Mouse (Mus musculus) pancreas, adult 10 weeks (tissue): Measurements from ENCODE around the gene Nfkbie. TPM values are rescaled to one million over a fixed set of nuclear protein-coding genes. Genes with fewer than 3 reads are reported as not detected.

Experiments
- polyA plus RNA-seq: library from polyadenylated mRNA; stranded (reverse); fragments of 350-450 nt; fragmentation: Illumina TruSeq; extraction: RNeasy Lipid Tissue Mini Kit (QIAGEN cat#74804); gene quantifications from one replicate; pipeline ENCODE4 v1.2.3, GENCODE M21; 2015; ENCODE audit warnings: low read depth, low replicate concordance; ENCODE audit not compliant: insufficient read depth

The Nfkbie gene
- 1.4 TPM for polyA plus RNA-seq

DNA sequence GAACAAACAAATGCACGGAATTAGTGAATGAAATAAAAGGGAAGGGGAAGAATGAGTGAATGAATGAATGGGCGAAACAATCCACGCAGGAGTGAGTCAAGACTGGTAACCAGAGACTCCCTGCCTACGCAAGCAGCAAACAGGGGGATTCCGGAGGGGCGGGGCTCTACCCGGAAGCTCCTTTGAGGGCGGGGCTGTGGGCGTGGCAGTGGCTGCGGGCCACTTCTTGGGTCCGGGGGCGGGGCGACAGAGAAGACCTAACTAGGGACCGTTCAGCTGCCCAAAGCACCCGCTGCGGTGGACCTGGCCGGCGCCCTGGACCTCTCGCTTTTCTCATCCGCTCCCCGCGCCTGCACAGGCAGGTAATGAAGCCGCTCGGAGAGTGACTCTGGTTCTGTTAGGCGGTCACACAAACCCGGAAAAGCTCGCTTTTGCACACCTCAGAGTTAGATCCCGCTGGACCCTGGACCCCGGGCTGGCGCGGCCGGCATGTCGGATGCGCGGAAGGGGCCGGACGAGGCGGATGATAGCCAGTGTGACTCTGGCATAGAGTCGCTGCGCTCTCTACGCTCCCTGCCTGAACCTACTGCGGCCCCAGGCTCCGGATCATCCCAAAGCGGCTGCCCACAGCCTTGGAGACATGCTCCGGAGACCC is at the start of gene Nfkbie:
Gene Nfkbie, plus strand, starts transcription at position 252 of the 655 bp plus-strand sequence.

DNA sequence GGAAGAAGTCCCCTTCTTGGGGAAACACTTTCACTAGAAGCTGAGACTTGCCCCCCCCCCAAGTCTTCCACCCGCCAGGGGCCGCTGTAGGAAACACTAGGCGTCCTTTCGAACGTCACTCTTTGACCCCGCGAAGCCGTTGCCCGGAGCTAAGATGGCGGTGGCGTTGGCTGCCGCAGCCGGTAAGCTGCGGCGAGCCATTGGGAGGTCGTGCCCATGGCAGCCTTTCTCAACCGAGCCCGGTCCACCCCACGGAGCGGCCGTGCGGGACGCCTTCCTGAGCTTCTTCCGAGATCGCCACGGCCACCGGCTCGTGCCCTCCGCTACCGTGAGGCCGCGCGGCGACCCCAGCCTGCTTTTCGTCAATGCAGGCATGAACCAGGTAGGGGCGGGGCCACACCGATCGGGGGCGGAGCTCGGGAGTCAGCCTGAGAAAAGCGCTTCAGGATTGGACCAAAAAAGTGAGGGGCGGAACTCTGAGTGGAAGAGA is 48.8 kb upstream of the Nfkbie start, which contains the start of gene Aars2:
Gene Aars2, plus strand, starts transcription at position 142 of the 490 bp plus-strand sequence.

DNA sequence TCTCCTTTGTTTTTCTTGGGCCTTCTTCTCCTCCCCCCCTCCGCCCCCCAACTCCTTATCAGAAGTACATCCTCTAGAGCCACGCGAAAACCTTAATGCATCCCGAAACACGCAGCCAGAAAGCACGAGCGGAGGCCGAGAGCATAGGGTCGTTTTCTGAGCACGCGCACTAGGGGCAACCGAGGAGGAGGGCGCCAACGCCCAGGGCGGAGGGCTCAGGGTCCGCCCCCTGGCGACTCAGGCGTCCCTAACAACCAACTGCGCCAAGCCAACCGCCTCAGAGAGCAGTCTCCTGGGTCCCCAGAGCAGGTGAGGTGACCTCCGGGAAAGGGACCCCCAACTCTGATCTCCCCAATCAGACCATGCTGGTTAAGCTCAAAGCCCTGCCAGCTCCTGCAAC is 32.2 kb upstream of the Nfkbie start, which contains the start of gene Tcte1:
Gene Tcte1, plus strand, starts transcription at position 172 of the 400 bp plus-strand sequence.

DNA sequence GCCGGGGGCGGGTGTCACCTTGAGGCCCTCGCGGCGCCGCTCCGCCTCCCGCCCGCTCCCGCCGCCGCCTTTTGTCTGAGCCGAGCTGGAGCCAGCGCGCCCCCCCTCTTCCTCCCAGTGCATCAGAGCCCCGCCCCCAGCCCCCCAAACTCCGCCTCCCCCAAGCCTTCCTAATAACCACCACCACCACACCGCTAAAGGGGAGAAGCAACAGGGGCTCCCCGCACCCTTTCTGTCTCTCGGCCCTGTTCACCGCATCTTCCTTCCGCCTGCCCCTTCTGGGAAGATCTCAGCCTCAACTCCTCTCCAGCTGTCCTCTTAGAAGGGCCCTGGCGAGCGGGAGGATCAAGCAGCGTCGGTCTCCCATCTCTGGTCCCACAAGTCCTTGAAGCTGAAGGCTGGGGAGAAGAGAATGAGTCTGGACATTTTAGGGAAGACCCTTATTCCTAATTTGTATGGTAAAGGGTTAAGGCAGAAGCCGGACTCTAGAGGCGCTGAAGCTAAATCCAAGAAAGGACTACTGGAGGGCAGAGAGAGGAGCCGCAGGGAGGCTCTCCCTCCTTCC is 5.8 kb upstream of the Nfkbie start, which contains the start of gene Tmem151b:
Gene Tmem151b, minus strand, starts transcription at position 61 of the 565 bp plus-strand sequence.

DNA sequence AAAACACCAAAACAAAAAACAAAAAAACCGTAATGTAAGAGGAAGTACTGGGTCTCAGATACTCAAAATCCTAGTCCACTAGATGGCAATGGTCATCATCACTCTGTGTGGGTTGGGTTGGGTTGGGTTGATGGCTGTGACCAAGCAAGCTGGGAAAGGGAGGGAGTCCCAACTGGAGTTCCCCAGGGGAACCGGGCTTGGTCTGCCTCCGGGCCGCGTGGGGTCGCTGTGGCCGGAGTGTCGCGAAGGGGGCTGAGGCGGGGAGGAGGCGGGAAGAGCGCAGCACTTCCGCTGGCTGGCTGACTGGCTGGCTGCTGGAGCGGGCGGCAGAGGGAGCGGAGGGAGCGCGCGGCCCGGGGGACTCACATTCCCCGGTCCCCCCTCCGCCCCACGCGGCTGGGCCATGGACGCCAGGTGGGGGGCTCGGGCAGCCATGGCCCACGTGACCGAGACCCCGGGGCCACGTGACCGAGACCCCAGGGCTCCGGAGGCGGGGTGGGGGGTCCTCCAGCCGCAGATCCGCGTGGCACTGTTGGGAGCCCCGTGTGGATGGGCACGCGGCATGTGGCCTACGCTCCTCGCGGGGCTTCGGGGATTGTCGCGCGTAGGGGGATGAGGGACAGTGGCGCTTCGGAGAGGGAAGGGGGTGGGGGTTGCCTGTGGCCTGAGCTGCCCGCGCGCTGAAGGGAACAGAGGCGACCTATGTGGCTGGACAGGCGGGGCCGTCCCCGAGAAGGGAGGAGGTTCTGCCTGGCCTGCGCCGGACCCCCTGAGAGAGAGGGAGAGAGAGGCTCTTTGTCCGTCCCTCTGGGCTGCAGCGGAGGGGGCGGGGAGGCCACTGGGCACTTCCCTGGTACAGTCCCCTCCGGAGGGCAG is 8.4 kb downstream of the Nfkbie start, which contains the start of gene Slc35b2:
Gene Slc35b2, plus strand, starts transcription at position 220 of the 876 bp plus-strand sequence.

DNA sequence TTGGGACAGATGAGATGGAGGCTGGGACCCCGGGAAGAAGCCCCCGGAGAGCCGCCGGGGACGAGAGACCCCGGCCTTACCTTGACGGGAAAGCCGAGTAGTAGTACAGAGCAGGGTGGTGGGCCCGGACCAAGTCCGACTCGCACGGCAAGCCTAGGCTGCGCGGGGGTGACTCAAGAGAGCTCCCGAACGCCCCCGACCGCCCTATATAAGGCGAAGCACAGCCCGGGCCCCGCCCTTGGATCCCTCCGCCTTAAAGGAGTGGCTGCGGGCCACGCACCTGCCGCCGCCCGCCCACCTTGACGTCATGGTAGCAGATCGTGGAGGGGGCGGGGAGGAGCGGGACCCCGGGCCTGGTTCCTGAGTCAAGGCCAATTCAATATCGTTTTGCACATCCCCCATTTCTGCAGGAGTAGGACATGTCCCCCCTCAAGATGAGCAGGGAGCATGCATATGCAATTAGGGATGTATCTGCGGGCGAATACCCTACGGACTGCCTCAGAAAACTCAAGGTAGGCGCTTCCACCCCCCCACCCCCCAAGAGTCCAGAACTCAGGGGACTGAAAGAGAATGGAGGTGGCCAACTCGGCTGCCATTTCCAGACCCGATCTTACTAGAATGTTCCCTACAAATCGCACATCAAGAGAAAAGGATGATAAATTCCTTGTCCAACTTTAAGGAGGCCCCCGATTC is 17.7 kb downstream of the Nfkbie start, which contains the start of gene Hsp90ab1:
Gene Hsp90ab1, minus strand, starts transcription at position 185 of the 693 bp plus-strand sequence.

DNA sequence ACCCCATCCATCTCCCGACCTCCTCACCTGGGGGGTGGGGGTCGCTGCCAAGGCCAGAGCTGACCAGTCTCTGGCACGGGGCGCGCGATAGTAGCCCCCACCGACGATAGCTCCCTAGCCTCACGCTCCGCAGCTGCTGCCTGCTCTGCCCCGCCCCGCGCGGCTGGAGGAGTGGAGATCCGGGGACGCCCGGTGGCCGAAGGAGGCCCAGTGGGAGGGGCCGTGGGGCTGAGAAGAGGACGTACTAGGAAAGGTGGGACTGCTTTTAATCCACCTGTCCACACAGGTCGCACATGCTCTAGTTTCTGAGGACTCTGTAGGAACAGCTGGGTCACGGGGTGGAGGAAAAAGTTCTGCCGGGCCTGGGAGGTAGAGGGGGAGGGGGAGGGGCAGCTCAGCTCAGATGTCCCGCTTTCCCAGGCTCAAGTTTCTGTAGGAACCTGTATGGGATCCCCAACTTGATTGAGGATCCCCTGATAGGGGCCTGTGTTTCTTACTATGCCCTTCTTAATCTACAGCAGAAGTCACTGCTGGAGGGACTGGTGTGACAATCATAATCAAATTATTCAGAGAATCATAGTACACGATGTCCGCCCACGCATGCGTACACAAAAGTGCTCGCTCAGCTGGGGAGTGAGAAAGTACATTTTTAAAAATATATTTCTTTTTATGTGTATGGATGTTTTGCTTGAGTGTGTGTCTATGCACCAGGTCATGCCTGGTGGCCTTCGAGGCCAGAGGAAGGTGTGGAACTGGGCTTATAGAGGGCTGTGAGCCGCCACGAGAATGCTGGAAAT is 44.1 kb downstream of the Nfkbie start, which contains the start of gene Slc29a1:
Gene Slc29a1, minus strand, starts transcription at position 161 of the 797 bp plus-strand sequence.

DNA sequence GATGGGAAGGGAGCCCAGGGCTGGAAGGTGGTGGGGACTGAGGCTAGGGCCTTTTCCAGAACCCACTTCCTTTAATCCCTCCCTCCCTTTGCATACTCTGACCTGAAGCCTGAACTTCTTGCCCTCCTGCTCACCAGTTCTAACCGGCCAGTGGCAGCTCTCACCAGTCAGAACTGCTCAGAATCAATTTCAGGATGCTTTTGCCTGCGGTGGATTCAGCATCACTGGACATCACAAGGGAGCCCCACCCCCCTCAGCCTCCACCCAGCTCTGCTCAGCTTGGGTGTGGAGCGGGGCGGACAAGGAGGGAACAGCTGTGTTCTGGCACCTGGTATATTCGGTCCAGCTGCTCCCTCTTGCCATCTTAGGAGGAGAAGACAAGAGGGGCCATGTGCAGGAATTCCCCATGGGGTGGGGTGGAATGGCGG is 46.4 kb downstream of the Nfkbie start, which contains the start of gene Mymx:
Gene Mymx, minus strand, starts transcription at position 226 of the 428 bp plus-strand sequence.

Other genes starting within 250 kb of the Nfkbie start
- 8.1 TPM for gene Cdc5l, start 122.0 kb upstream of the Nfkbie start, polyA plus RNA-seq
- gene Spats1, start 80.3 kb upstream of the Nfkbie start, polyA plus RNA-seq = not detected
- gene Aars2, start 48.9 kb upstream of the Nfkbie start, polyA plus RNA-seq = 2.8 TPM
- gene Tcte1, start 32.3 kb upstream of the Nfkbie start, polyA plus RNA-seq = not detected
- not detected for gene Tmem151b, start 6.0 kb upstream of the Nfkbie start, polyA plus RNA-seq
- gene Slc35b2, start 8.2 kb downstream of the Nfkbie start, polyA plus RNA-seq = 11.9 TPM
- 166 TPM for gene Hsp90ab1, start 17.6 kb downstream of the Nfkbie start, polyA plus RNA-seq
- 35.0 TPM for gene Slc29a1, start 43.9 kb downstream of the Nfkbie start, polyA plus RNA-seq
- not detected for gene Mymx, start 46.4 kb downstream of the Nfkbie start, polyA plus RNA-seq
- gene Capn11, start 103.6 kb downstream of the Nfkbie start, polyA plus RNA-seq = 0.61 TPM
- gene Mrpl14, start 130.6 kb downstream of the Nfkbie start, polyA plus RNA-seq = 21.4 TPM
- gene Tmem63b, start 131.2 kb downstream of the Nfkbie start, polyA plus RNA-seq = 19.5 TPM
- not detected for gene 1600014C23Rik, start 178.1 kb downstream of the Nfkbie start, polyA plus RNA-seq